Comparison of ENCODE assay signal across 21 mouse cellular contexts in the genomic region with DNA sequence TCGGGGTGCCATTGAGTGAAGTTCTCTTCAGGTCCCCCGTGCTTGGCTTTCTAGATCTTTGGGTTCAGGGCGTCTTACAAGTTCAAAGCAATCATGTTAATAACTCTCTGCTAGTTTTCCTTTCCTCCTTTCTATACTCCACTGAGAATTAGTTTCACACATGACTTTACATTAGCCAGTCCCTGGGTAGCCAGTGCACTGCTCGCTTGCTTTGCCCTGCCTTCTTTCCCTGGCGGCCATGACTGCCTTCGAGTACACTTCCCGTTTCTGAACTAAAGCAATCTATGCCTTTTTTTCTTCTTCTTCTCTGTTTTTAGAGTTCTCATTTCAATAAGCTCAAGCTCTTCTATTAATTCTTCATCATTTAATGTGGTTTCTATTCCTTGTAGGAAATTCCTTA.
"Had no signal": no experiment of that assay in that cellular context is flagged by ENCODE, and none has a peak within 500 bp of the region (broad histone marks: within the 10 kb centered on the region; RNA-seq: fewer than 3 reads in every experiment).

No protein-coding gene starts in this region.

- H3K4me3 ChIP-seq: layer of hippocampus, adult 2 months; limb, embryonic 10.5 days; limb, embryonic 13.5 days; liver, embryonic 12.5 days; liver, embryonic 15.5 days; megakaryocyte, embryonic 14.5 days; midbrain, embryonic 10.5 days had no signal

- H3K36me3 ChIP-seq: limb, embryonic 10.5 days; limb, embryonic 13.5 days; liver, embryonic 12.5 days; liver, embryonic 15.5 days; midbrain, embryonic 10.5 days had no signal

- H3K27ac ChIP-seq: kidney, postnatal 0 days; layer of hippocampus, adult 2 months; limb, embryonic 10.5 days; limb, embryonic 13.5 days; liver, embryonic 12.5 days; liver, embryonic 15.5 days; macrophage; midbrain, embryonic 10.5 days; stomach, postnatal 0 days had no signal

- ATAC-seq: intestine, embryonic 16.5 days; liver, embryonic 12.5 days had no signal

- H3K4me1 ChIP-seq: limb, embryonic 10.5 days; limb, embryonic 13.5 days; liver, embryonic 12.5 days; liver, embryonic 15.5 days; megakaryocyte, embryonic 14.5 days; midbrain, embryonic 10.5 days had no signal

- H3K9me3 ChIP-seq: limb, embryonic 10.5 days; limb, embryonic 13.5 days; liver, embryonic 12.5 days; liver, embryonic 15.5 days; megakaryocyte, embryonic 14.5 days; midbrain, embryonic 10.5 days had no signal

- DNase-seq: kidney, adult 18-20 months; kidney, adult 9 months; kidney, postnatal 25 days; layer of hippocampus, adult 9-11 months; liver; lung, postnatal 10 days; midbrain, embryonic 14.5 days; thymus, adult 2 months; thymus, postnatal 14 days; thymus, postnatal 4 days had no signal

- H3K9ac ChIP-seq: limb, embryonic 13.5 days; liver, embryonic 12.5 days; liver, embryonic 15.5 days had no signal

- H3K27me3 ChIP-seq: limb, embryonic 13.5 days; liver, embryonic 12.5 days; liver, embryonic 15.5 days; megakaryocyte, embryonic 14.5 days had no signal

- H3K4me2 ChIP-seq: limb, embryonic 13.5 days; liver, embryonic 12.5 days; liver, embryonic 15.5 days had no signal
